Mouse (Mus musculus): ENCODE measurements around the gene Unc5b. TPM values are rescaled to one million over a fixed set of nuclear protein-coding genes. Genes with fewer than 3 reads are reported as not detected.

The Unc5b gene
- polyA plus RNA-seq, 1 experiment from 2014 or later, result 4.9 TPM

GRCm38 (mm10) chr10:60726896-60727295 lies 104.5 kb downstream of the Unc5b start:
- Histone ChIP-seq H3K4me2 (replicated peaks) (no peak overlapping the region), H3K27ac (replicated peaks) (no peak overlapping the region), H3K27me3 (peaks cover 44% of the 10 kb centered on the region), H3K4me3 (no peak overlapping the region), H3K9ac (replicated peaks) (no peak overlapping the region), H3K9me3 (no peaks in the 10 kb centered on the region), H3K36me3 (no peaks in the 10 kb centered on the region), H3K4me1 (peaks cover 20% of the 10 kb centered on the region)
- WGBS, result 66% methylated on average over 3 of the region's 3 CpGs
- no peak for ATAC-seq (ENCODE audit: low FRiP score, low read depth)

DNA sequence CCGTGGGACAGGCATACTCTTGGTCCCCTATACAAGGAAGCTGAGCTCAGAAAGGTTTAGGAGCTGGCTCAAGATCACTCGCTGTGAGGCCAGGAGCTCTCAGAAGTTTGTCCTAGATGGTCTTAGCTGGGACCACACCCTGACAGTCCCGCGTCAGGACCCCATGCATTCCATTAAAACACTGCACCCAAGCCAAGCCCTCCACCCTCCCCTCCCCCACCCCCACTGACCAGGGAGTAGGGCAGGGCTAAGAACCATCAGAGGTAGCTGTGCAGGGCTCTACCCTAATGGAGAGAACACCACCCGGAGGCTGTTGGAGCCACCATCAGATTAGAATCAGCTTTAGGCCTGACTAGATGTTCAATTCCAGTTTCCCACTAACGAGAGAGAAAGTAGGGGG lies 106.9 kb downstream of the Unc5b start:
- H3K36me3 ChIP-seq, result no peaks in the 10 kb centered on the region
- WGBS, result 78% methylated on average over 6 of the region's 6 CpGs

GRCm38 (mm10) chr10:60723345-60723744 lies 108.0 kb downstream of the Unc5b start:
- Histone ChIP-seq H3K9me3 (no peaks in the 10 kb centered on the region), H3K27me3 (peaks cover 11% of the 10 kb centered on the region), H3K4me2 (replicated peaks) (no peak overlapping the region), H3K4me1 (peaks cover 17% of the 10 kb centered on the region), H3K36me3 (0 out of 2 replicates have a peak, but pooled peaks cover 4% of the 10 kb centered on the region), H3K27ac (replicated peaks) (no peak overlapping the region), H3K4me3 (no peak overlapping the region), H3K9ac (replicated peaks) (no peak overlapping the region)
- 65% methylated on average over 1 of the region's 1 CpGs for WGBS
- ATAC-seq (ENCODE audit: low FRiP score, low read depth), result no peak

More for the DNA sequence above, 106.9 kb downstream of the Unc5b start:
- ATAC-seq (ENCODE audit: low FRiP score, low read depth), result no peak
- Histone ChIP-seq H3K9ac (replicated peaks) (no peak overlapping the region), H3K4me2 (replicated peaks) (no peak overlapping the region), H3K27me3 (peaks cover 22% of the 10 kb centered on the region), H3K4me1 (peaks cover 17% of the 10 kb centered on the region), H3K4me3 (no peak overlapping the region), H3K27ac (replicated peaks) (no peak overlapping the region), H3K9me3 (no peaks in the 10 kb centered on the region)

- H3K4me2 ChIP-seq (replicated peaks), result no peak overlapping the region
- peaks cover 6% of the 10 kb centered on the region for H3K4me1 ChIP-seq
- WGBS, result 36% methylated on average over 12 of the region's 12 CpGs
- no peak overlapping the region for H3K27ac ChIP-seq (replicated peaks)
- H3K27me3 ChIP-seq, result peaks cover 9% of the 10 kb centered on the region
- 0 out of 2 replicates have a peak, but pooled peaks cover 4% of the 10 kb centered on the region for H3K36me3 ChIP-seq
- no peak overlapping the region for H3K4me3 ChIP-seq
- ATAC-seq (ENCODE audit: low FRiP score, low read depth), result no peak
- H3K9me3 ChIP-seq, result no peaks in the 10 kb centered on the region
- H3K9ac ChIP-seq (replicated peaks), result no peak overlapping the region
These were observed 109.7 kb downstream of the Unc5b start for GRCm38 (mm10) chr10:60721640-60722039.

GRCm38 (mm10) chr10:60720461-60720860 lies 110.9 kb downstream of the Unc5b start:
- H3K9ac ChIP-seq (replicated peaks), result no peak overlapping the region
- ATAC-seq (ENCODE audit: low FRiP score, low read depth), result no peak
- no peak overlapping the region for H3K4me3 ChIP-seq
- WGBS, result 84% methylated on average over 5 of the region's 5 CpGs
- no peak overlapping the region for H3K4me2 ChIP-seq (replicated peaks)
- H3K27me3 ChIP-seq, result peaks cover 5% of the 10 kb centered on the region
- peaks cover 15% of the 10 kb centered on the region for H3K36me3 ChIP-seq
- no peak overlapping the region for H3K27ac ChIP-seq (replicated peaks)
- H3K4me1 ChIP-seq, result peaks cover 6% of the 10 kb centered on the region
- no peaks in the 10 kb centered on the region for H3K9me3 ChIP-seq

- Histone ChIP-seq H3K27ac (replicated peaks) (no peak overlapping the region), H3K4me1 (peaks cover 6% of the 10 kb centered on the region), H3K4me2 (replicated peaks) (no peak overlapping the region), H3K36me3 (peaks cover 31% of the 10 kb centered on the region), H3K9ac (replicated peaks) (no peak overlapping the region), H3K27me3 (no peaks in the 10 kb centered on the region), H3K9me3 (peaks cover 7% of the 10 kb centered on the region; the same call in 1 of the 2 replicates), H3K4me3 (no peak overlapping the region)
- WGBS, result 100% methylated on average over 2 of the region's 2 CpGs
- ATAC-seq (ENCODE audit: low FRiP score, low read depth), result no peak
These were observed 112.9 kb downstream of the Unc5b start for GRCm38 (mm10) chr10:60718491-60718890.

GRCm38 (mm10) chr10:60716449-60716848 lies 114.9 kb downstream of the Unc5b start:
- H3K27me3 ChIP-seq, result no peaks in the 10 kb centered on the region; the same call in 1 of the 2 replicates
- H3K4me1 ChIP-seq, result 0 out of 2 replicates have a peak, but pooled peaks cover 5% of the 10 kb centered on the region
- 86% methylated on average over 3 of the region's 3 CpGs for WGBS
- H3K4me2 ChIP-seq (replicated peaks), result no peak overlapping the region
- peaks cover 7% of the 10 kb centered on the region; the same call in 1 of the 2 replicates for H3K9me3 ChIP-seq
- no peak for ATAC-seq (ENCODE audit: low FRiP score, low read depth)
- H3K36me3 ChIP-seq, result peaks cover 31% of the 10 kb centered on the region
- no peak overlapping the region for H3K27ac ChIP-seq (replicated peaks)
- H3K9ac ChIP-seq (replicated peaks), result no peak overlapping the region
- H3K4me3 ChIP-seq, result no peak overlapping the region

Other genes starting within 250 kb of the Unc5b start
- gene Cdh23, start 135.1 kb downstream of the Unc5b start, polyA plus RNA-seq (2016; fragmentation: Nextera tagmentation; extraction: Ambion mirVana), result 1.2 and 2.1 TPM in 2 replicates
- gene Slc29a3, start 78.8 kb downstream of the Unc5b start, polyA plus RNA-seq (2016; fragmentation: Nextera tagmentation; extraction: Ambion mirVana), result 12.0 TPM in 2 replicates

All from midbrain, embryonic 12.5 days (tissue).